Mouse (Mus musculus): Measurements from ENCODE around the gene Izumo1.

Izumo1 gene

GRCm38 (mm10) chr7:45621443-45621842, at the start of gene Izumo1:
Gene Izumo1 (plus strand): TSS chr7:45621811.
- no peak for DNase-seq (ENCODE audit: low read depth, low spot score)

GRCm38 (mm10) chr7:45571966-45572365, 49.6 kb upstream of the Izumo1 start:
- no peak for DNase-seq (ENCODE audit: low read depth, low spot score)

- DNase-seq (ENCODE audit: low read depth, low spot score) = no peak
These were observed 47.7 kb upstream of the Izumo1 start for GRCm38 (mm10) chr7:45573954-45574353.

GRCm38 (mm10) chr7:45574472-45575379, 46.9 kb upstream of the Izumo1 start:
- no peak for DNase-seq (ENCODE audit: low read depth, low spot score)

GRCm38 (mm10) chr7:45585923-45586322, 35.7 kb upstream of the Izumo1 start:
- no peak for DNase-seq (ENCODE audit: low read depth, low spot score)

- DNase-seq (ENCODE audit: low read depth, low spot score) = no peak
These were observed 33.7 kb upstream of the Izumo1 start for GRCm38 (mm10) chr7:45587631-45588592.

GRCm38 (mm10) chr7:45589173-45589572, 32.4 kb upstream of the Izumo1 start:
- peak; percentile 81 for DNase-seq (ENCODE audit: low read depth, low spot score)

- no peak for DNase-seq (ENCODE audit: low read depth, low spot score)
These were observed 31.7 kb upstream of the Izumo1 start for GRCm38 (mm10) chr7:45589898-45590297.

GRCm38 (mm10) chr7:45590874-45591273, 30.7 kb upstream of the Izumo1 start:
- no peak for DNase-seq (ENCODE audit: low read depth, low spot score)

GRCm38 (mm10) chr7:45591880-45592279, 29.7 kb upstream of the Izumo1 start:
- no peak for DNase-seq (ENCODE audit: low read depth, low spot score)

DNA sequence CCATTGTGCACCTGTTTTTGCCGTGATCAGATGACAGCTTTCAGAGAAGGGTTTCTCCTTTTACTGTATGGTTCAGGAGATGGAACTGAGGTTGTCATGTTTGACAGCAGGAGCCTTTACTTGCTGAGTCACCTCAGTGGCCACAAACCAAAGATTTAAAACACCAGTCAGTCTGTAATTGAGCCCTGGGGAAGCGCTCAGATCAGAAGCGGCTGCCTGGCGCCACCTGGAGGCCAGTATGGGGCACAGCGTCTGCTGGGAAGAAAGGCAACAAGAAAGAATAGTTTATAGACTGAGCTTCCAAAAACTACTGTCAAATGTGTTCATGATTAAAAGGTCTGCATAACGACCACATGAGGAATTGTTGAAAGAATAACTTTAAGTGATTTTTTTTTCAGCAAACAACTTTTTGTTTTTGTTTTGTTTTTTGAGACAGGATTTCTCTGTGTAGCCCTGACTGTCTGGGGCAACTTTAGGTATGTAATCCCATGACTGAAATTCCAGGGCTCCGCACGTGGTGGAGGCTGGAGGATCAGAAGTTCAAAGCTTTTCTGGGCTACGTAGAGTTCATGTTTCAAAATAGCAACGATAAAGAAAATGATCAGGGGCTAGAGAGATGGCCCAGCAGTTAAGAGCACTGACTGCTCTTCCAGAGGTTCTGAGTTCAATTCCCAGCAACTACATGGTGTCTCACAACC, 28.3 kb upstream of the Izumo1 start:
- DNase-seq (ENCODE audit: low read depth, low spot score) = peak; percentile 59

GRCm38 (mm10) chr7:45595176-45595575, 26.4 kb upstream of the Izumo1 start:
- peak; percentile 55 for DNase-seq (ENCODE audit: low read depth, low spot score)

DNA sequence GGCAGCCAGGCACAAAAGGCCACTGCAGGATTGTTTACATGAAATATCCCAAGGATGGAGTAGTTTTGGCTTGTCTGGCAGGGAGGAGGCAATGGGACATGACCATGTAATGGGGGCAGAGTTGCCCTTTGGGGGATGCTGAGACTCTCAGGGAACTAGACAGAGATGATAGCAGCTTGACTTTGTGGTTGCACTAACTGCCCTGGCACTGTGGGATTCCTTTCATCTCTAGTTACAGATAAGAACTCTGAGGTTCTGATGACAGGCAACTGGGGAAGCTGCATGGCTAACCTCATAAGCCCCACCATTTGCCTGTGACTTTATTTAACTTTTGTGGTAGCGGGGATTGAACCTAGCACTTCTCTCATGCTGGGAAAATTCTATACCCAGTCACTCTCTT, 25.5 kb upstream of the Izumo1 start:
- no peak for DNase-seq (ENCODE audit: low read depth, low spot score)

GRCm38 (mm10) chr7:45597013-45597412, 24.6 kb upstream of the Izumo1 start:
- DNase-seq (ENCODE audit: low read depth, low spot score) = no peak

GRCm38 (mm10) chr7:45597527-45597926, 24.1 kb upstream of the Izumo1 start:
- DNase-seq (ENCODE audit: low read depth, low spot score) = no peak

GRCm38 (mm10) chr7:45598960-45599879, 22.4 kb upstream of the Izumo1 start:
- peak; percentile 49 for DNase-seq (ENCODE audit: low read depth, low spot score)

GRCm38 (mm10) chr7:45605704-45606289, 15.8 kb upstream of the Izumo1 start:
- DNase-seq (ENCODE audit: low read depth, low spot score) = no peak

DNA sequence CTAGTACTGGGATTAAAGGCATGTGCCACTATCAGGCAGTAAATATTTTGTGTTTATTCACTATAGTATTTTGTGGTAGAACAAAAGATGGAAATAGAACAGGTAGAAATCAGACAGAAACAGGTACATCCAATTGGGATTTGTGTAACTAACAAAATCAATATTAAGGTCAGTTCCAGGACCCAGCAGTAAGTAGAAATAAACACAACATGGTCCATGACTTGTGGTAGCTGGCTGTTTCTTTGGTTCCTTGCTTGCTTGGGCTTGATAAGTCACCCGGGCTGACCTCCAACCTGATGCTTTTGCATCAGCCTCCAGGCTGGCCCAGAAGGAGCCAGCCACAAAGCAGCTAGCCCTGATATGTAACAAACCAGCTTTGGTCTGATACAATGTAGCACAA, 12.1 kb upstream of the Izumo1 start:
- no peak for DNase-seq (ENCODE audit: low read depth, low spot score)

DNA sequence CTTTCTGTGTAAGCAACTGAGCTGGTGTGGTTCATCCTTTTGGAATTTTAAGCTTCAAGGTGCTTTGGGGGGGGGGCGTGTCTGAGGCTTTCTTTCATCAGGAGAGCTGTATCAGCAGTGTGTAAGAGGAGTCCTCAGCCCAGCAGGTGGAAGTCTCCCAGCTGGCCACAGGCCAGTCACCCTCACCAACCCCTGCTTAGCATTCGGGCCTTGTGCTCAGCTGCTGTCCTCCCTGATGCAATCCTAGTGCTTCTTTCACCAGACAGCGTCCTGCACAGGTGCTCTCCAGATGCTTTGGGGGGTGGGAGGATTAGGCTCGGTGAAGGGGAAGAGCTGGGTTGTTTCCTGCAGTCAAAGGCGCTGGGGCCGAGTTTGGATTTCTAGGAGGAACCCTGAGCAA, 5.3 kb upstream of the Izumo1 start:
- no peak for DNase-seq (ENCODE audit: low read depth, low spot score)

DNA sequence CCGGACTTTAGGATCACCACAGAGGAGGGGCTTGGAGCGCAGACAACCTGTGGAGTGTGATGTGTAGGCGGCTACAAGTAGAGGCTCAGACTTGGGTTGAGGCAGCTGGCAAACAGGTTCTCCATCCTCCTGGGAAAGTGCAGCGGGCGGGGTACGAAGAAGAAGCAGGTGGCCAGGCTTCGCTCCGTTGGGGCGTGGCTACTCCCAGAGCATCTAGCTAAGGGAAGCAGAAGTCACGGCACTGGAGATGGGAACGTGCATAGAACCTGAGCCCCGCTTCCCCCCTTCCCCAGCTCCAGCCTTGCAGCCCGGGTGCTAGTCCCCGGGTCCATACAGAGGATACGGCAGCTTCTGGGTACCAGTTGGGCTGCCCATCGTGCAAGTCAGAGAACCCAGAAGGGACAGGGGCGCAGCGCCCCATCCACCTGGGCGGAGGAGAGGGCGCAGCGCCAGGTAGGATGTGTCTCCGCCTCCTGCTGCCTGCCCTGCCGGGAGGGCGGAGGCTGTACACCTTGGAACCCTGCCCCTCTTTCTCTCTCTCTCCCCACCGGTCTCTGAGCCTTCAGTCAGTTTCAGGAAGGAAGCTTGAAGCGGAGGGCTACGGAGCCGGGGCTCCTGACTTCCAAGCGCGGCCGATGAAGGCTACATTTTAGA, 4.4 kb upstream of the Izumo1 start, which contains the start of gene Fut1:
TSS of gene Fut1 (plus strand) at position 248 of the 654 bp plus-strand sequence.
- no peak for DNase-seq (ENCODE audit: low read depth, low spot score)
